Mouse (Mus musculus): ENCODE data around the gene Tsks. TPM values are rescaled to one million over a fixed set of nuclear protein-coding genes. Genes with fewer than 3 reads are reported as not detected.

Gene Tsks
- total and polyA plus RNA-seq, 3 experiments = 0.31 TPM; not detected in 2

Other genes with a start within 250 kb of the Tsks start
Only the 30 nearest of the 33 such genes appear.
- 10 to 100 TPM; 49.2 to 61.1 TPM for gene Vrk3, start 194.8 kb upstream of the Tsks start, total RNA-seq (2021)
- gene Vrk3, start 194.8 kb upstream of the Tsks start, polyA plus RNA-seq (2012; rRNA removed) = 44.1 and 48.4 TPM in 2 replicates
- gene Zfp473, start 192.2 kb upstream of the Tsks start, total RNA-seq (2021) = under 1 TPM; 0.41 to 0.43 TPM
- 0.01 and 0.07 TPM in 2 replicates for gene Zfp473, start 192.2 kb upstream of the Tsks start, polyA plus RNA-seq (2012; rRNA removed)
- 10 to 100 TPM; 33.2 to 54.7 TPM for gene Nup62, start 127.1 kb upstream of the Tsks start, total RNA-seq (2021)
- gene Nup62, start 127.1 kb upstream of the Tsks start, polyA plus RNA-seq (2012; rRNA removed) = 83.6 and 92.2 TPM in 2 replicates
- 1 to 10 TPM; 1.6 to 1.8 TPM for gene Il4i1, start 126.8 kb upstream of the Tsks start, total RNA-seq (2021)
- 2.6 and 3.0 TPM in 2 replicates for gene Il4i1, start 126.8 kb upstream of the Tsks start, polyA plus RNA-seq (2012; rRNA removed)
- 100 to 1,000 TPM; 136 to 166 TPM for gene Atf5, start 126.5 kb upstream of the Tsks start, total RNA-seq (2021)
- 494 and 666 TPM in 2 replicates for gene Atf5, start 126.5 kb upstream of the Tsks start, polyA plus RNA-seq (2012; rRNA removed)
- gene Akt1s1, start 94.2 kb upstream of the Tsks start, total RNA-seq (2021) = 100 to 1,000 TPM; 117 TPM
- 650 and 890 TPM in 2 replicates for gene Akt1s1, start 94.2 kb upstream of the Tsks start, polyA plus RNA-seq (2012; rRNA removed)
- 10 to 100 TPM; 51.0 to 72.6 TPM for gene Tbc1d17, start 94.1 kb upstream of the Tsks start, total RNA-seq (2021)
- 180 and 223 TPM in 2 replicates for gene Tbc1d17, start 94.1 kb upstream of the Tsks start, polyA plus RNA-seq (2012; rRNA removed)
- 10 to 100 TPM; 36.3 to 42.8 TPM for gene Pnkp, start 86.1 kb upstream of the Tsks start, total RNA-seq (2021)
- gene Pnkp, start 86.1 kb upstream of the Tsks start, polyA plus RNA-seq (2012; rRNA removed) = 79.5 and 90.0 TPM in 2 replicates
- 100 to 1,000 TPM; 227 TPM for gene Ptov1, start 73.4 kb upstream of the Tsks start, total RNA-seq (2021)
- gene Ptov1, start 73.4 kb upstream of the Tsks start, polyA plus RNA-seq (2012; rRNA removed) = 492 and 493 TPM in 2 replicates
- gene Med25, start 50.5 kb upstream of the Tsks start, total RNA-seq (2021) = 100 to 1,000 TPM in 1 of 2 experiments, 10 to 100 TPM in 1; 80.8 to 105 TPM
- 635 and 723 TPM in 2 replicates for gene Med25, start 50.5 kb upstream of the Tsks start, polyA plus RNA-seq (2012; rRNA removed)
- 10 to 100 TPM; 24.2 to 28.0 TPM for gene Fuz, start 47.1 kb upstream of the Tsks start, total RNA-seq (2021)
- 203 and 213 TPM in 2 replicates for gene Fuz, start 47.1 kb upstream of the Tsks start, polyA plus RNA-seq (2012; rRNA removed)
- 100 to 1,000 TPM in 1 of 2 experiments, 10 to 100 TPM in 1; 86.3 to 105 TPM for gene Ap2a1, start 13.7 kb upstream of the Tsks start, total RNA-seq (2021)
- 119 and 121 TPM in 2 replicates for gene Ap2a1, start 13.7 kb upstream of the Tsks start, polyA plus RNA-seq (2012; rRNA removed)
- gene Cpt1c, start 31.6 kb downstream of the Tsks start, total RNA-seq (2021) = 10 to 100 TPM in 1 of 2 experiments, 1 to 10 TPM in 1; 7.3 to 13.5 TPM
- 29.6 and 37.5 TPM in 2 replicates for gene Cpt1c, start 31.6 kb downstream of the Tsks start, polyA plus RNA-seq (2012; rRNA removed)
- gene Prmt1, start 43.4 kb downstream of the Tsks start, total RNA-seq (2021) = 100 to 1,000 TPM; 166 to 234 TPM
- 101 and 122 TPM in 2 replicates for gene Prmt1, start 43.4 kb downstream of the Tsks start, polyA plus RNA-seq (2012; rRNA removed)
- gene Irf3, start 54.4 kb downstream of the Tsks start, total RNA-seq (2021) = 100 to 1,000 TPM; 105 to 130 TPM
- 93.3 and 98.1 TPM in 2 replicates for gene Irf3, start 54.4 kb downstream of the Tsks start, polyA plus RNA-seq (2012; rRNA removed)
- gene Bcl2l12, start 55.5 kb downstream of the Tsks start, total RNA-seq (2021) = 10 to 100 TPM; 20.1 to 20.3 TPM
- 40.4 and 50.3 TPM in 2 replicates for gene Bcl2l12, start 55.5 kb downstream of the Tsks start, polyA plus RNA-seq (2012; rRNA removed)
- gene Scaf1, start 73.2 kb downstream of the Tsks start, total RNA-seq (2021) = 10 to 100 TPM; 72.0 to 83.7 TPM
- gene Scaf1, start 73.2 kb downstream of the Tsks start, polyA plus RNA-seq (2012; rRNA removed) = 117 and 121 TPM in 2 replicates
- 100 to 1,000 TPM in 1 of 2 experiments, 10 to 100 TPM in 1; 93.7 to 118 TPM for gene Rras, start 74.8 kb downstream of the Tsks start, total RNA-seq (2021)
- 161 and 176 TPM in 2 replicates for gene Rras, start 74.8 kb downstream of the Tsks start, polyA plus RNA-seq (2012; rRNA removed)
- 10 to 100 TPM; 40.2 to 49.7 TPM for gene Prr12, start 109.7 kb downstream of the Tsks start, total RNA-seq (2021)
- 17.7 and 21.3 TPM in 2 replicates for gene Prr12, start 109.7 kb downstream of the Tsks start, polyA plus RNA-seq (2012; rRNA removed)
- 10 to 100 TPM; 40.2 to 58.1 TPM for gene Nosip, start 119.2 kb downstream of the Tsks start, total RNA-seq (2021)
- gene Nosip, start 119.2 kb downstream of the Tsks start, polyA plus RNA-seq (2012; rRNA removed) = 89.9 and 97.9 TPM in 2 replicates
- gene Prrg2, start 119.5 kb downstream of the Tsks start, total RNA-seq (2021) = 10 to 100 TPM; 20.9 to 21.9 TPM
- gene Prrg2, start 119.5 kb downstream of the Tsks start, polyA plus RNA-seq (2012; rRNA removed) = 70.3 and 85.2 TPM in 2 replicates
- 10 to 100 TPM; 26.5 to 50.3 TPM for gene Rcn3, start 149.0 kb downstream of the Tsks start, total RNA-seq (2021)
- 93.3 and 104 TPM in 2 replicates for gene Rcn3, start 149.0 kb downstream of the Tsks start, polyA plus RNA-seq (2012; rRNA removed)
- 100 to 1,000 TPM in 1 of 2 experiments, 10 to 100 TPM in 1; 84.8 to 154 TPM for gene Fcgrt, start 160.6 kb downstream of the Tsks start, total RNA-seq (2021)
- 186 and 187 TPM in 2 replicates for gene Fcgrt, start 160.6 kb downstream of the Tsks start, polyA plus RNA-seq (2012; rRNA removed)
- gene Rps11, start 181.2 kb downstream of the Tsks start, total RNA-seq (2021) = 1,000 to 10,000 TPM; 1,290 to 1,478 TPM
- 60.0 and 80.0 TPM in 2 replicates for gene Rps11, start 181.2 kb downstream of the Tsks start, polyA plus RNA-seq (2012; rRNA removed)
- gene Rpl13a, start 185.6 kb downstream of the Tsks start, total RNA-seq (2021) = 1,000 to 10,000 TPM; 1,285 to 1,750 TPM
- gene Rpl13a, start 185.6 kb downstream of the Tsks start, polyA plus RNA-seq (2012; rRNA removed) = 476 and 515 TPM in 2 replicates
- not detected for gene Gm45713, start 193.0 kb downstream of the Tsks start, total RNA-seq (2021)
- gene Gm45713, start 193.0 kb downstream of the Tsks start, polyA plus RNA-seq (2012; rRNA removed) = 6.3 and 7.4 TPM in 2 replicates
- gene Flt3l, start 193.2 kb downstream of the Tsks start, total RNA-seq (2021) = 10 to 100 TPM; 20.5 to 25.3 TPM
- 122 TPM in 2 replicates for gene Flt3l, start 193.2 kb downstream of the Tsks start, polyA plus RNA-seq (2012; rRNA removed)
- gene Pih1d1, start 211.1 kb downstream of the Tsks start, total RNA-seq (2021) = 10 to 100 TPM; 52.2 to 69.2 TPM
- gene Pih1d1, start 211.1 kb downstream of the Tsks start, polyA plus RNA-seq (2012; rRNA removed) = 46.1 and 50.8 TPM in 2 replicates
- 10 to 100 TPM; 81.3 to 92.6 TPM for gene Aldh16a1, start 211.4 kb downstream of the Tsks start, total RNA-seq (2021)
- 84.4 and 86.6 TPM in 2 replicates for gene Aldh16a1, start 211.4 kb downstream of the Tsks start, polyA plus RNA-seq (2012; rRNA removed)
- gene Slc17a7, start 220.7 kb downstream of the Tsks start, total RNA-seq (2021) = under 1 TPM; 0.14 to 0.35 TPM
- gene Slc17a7, start 220.7 kb downstream of the Tsks start, polyA plus RNA-seq (2012; rRNA removed) = 0.10 and 0.11 TPM in 2 replicates